Mouse (Mus musculus): Measurements from ENCODE around the gene Cebpg. TPM values are rescaled to one million over a fixed set of nuclear protein-coding genes. Genes with fewer than 3 reads are reported as not detected.
A peak's percentile ranks its signal among the peaks of the same experiment; 100 is the strongest.

Gene Cebpg
- polyA plus RNA-seq, 1 experiment, result 30.8 TPM

- no peak overlapping the region for H3K4me3 ChIP-seq (ENCODE audit: control insufficient read depth, low read depth, low read length)
- no peak overlapping the region for H3K27ac ChIP-seq (ENCODE audit: control insufficient read depth, insufficient read depth, low read depth, low read length)
- no peak for TF ChIP-seq CTCF (IDR thresholded peaks at IDR 0.05; ENCODE audit: control insufficient read depth, insufficient read depth, insufficient replicate concordance, low read depth, low read length)
- TF ChIP-seq POLR2A (IDR thresholded peaks at IDR 0.05; ENCODE audit: control insufficient read depth, low read depth, low read length), result no peak
- H3K36me3 ChIP-seq (ENCODE audit: control insufficient read depth, insufficient read depth, low read length), result no peaks in the 10 kb centered on the region
- H3K4me1 ChIP-seq (ENCODE audit: control insufficient read depth, insufficient read depth, low read length), result no peaks in the 10 kb centered on the region
- H3K27me3 ChIP-seq (ENCODE audit: control insufficient read depth, insufficient read depth, low read length), result no peaks in the 10 kb centered on the region
Measured at GRCm38 (mm10) chr7:35029648-35030047, 26.7 kb downstream of the Cebpg start.

DNA sequence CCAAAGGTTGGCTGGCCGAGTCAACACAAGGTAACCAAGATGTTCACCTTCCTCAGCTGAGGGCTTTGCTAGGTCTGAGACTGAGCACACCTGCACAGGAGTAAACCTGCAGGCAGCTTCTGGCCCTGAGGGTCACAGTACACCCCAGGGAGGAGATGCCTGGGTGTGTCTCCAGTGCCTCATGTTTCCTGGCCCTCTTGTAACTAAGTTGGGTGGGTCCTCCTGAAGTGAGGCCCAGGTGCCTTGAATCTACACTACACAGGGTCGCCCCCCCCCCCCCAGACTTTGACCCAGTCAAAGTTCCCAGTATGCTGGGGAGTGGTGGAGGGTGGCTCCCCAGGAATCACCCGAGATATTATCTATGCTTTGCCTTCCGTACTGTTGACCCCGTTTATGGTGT is 27.1 kb downstream of the Cebpg start:
- Histone ChIP-seq H3K36me3 (ENCODE audit: control insufficient read depth, insufficient read depth, low read length) (no peaks in the 10 kb centered on the region), H3K27me3 (ENCODE audit: control insufficient read depth, insufficient read depth, low read length) (no peaks in the 10 kb centered on the region), H3K4me1 (ENCODE audit: control insufficient read depth, insufficient read depth, low read length) (no peaks in the 10 kb centered on the region), H3K27ac (ENCODE audit: control insufficient read depth, insufficient read depth, low read depth, low read length) (no peak overlapping the region), H3K4me3 (ENCODE audit: control insufficient read depth, low read depth, low read length) (no peak overlapping the region)
- TF ChIP-seq CTCF (IDR thresholded peaks at IDR 0.05; ENCODE audit: control insufficient read depth, insufficient read depth, insufficient replicate concordance, low read depth, low read length), result no peak
- TF ChIP-seq POLR2A (IDR thresholded peaks at IDR 0.05; ENCODE audit: control insufficient read depth, low read depth, low read length), result no peak

DNA sequence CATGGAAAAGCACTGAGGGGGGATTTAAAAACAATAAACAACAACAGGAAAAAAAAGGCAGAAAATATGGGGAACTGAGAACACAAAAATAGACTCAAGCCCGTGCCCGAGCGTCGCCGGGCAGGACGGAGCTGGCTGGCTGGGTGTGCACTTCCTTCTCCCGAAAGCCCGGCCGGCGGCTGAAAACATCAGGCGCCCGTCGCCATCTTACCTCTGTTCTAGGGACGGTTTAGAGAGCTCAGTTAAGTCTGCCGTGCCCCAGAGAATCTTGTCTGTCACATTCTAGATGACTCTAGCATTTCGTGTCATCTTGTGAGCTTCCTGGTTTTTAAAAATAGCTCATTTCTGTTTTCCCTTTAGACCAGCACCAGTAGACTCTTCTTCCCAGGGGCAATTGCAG is 27.8 kb downstream of the Cebpg start:
- H3K27ac ChIP-seq (ENCODE audit: control insufficient read depth, insufficient read depth, low read depth, low read length), result no peak overlapping the region
- H3K36me3 ChIP-seq (ENCODE audit: control insufficient read depth, insufficient read depth, low read length), result no peaks in the 10 kb centered on the region
- no peaks in the 10 kb centered on the region for H3K4me1 ChIP-seq (ENCODE audit: control insufficient read depth, insufficient read depth, low read length)
- no peaks in the 10 kb centered on the region for H3K27me3 ChIP-seq (ENCODE audit: control insufficient read depth, insufficient read depth, low read length)
- no peak for TF ChIP-seq CTCF (IDR thresholded peaks at IDR 0.05; ENCODE audit: control insufficient read depth, insufficient read depth, insufficient replicate concordance, low read depth, low read length)
- TF ChIP-seq POLR2A (IDR thresholded peaks at IDR 0.05; ENCODE audit: control insufficient read depth, low read depth, low read length), result no peak
- H3K4me3 ChIP-seq (ENCODE audit: control insufficient read depth, low read depth, low read length), result no peak overlapping the region

- H3K4me1 ChIP-seq (ENCODE audit: control insufficient read depth, insufficient read depth, low read length), result no peaks in the 10 kb centered on the region
- H3K27ac ChIP-seq (ENCODE audit: control insufficient read depth, insufficient read depth, low read depth, low read length), result no peak overlapping the region
- TF ChIP-seq POLR2A (IDR thresholded peaks at IDR 0.05; ENCODE audit: control insufficient read depth, low read depth, low read length) (no peak), CTCF (IDR thresholded peaks at IDR 0.05; ENCODE audit: control insufficient read depth, insufficient read depth, insufficient replicate concordance, low read depth, low read length) (no peak)
- no peaks in the 10 kb centered on the region for H3K27me3 ChIP-seq (ENCODE audit: control insufficient read depth, insufficient read depth, low read length)
- no peaks in the 10 kb centered on the region for H3K36me3 ChIP-seq (ENCODE audit: control insufficient read depth, insufficient read depth, low read length)
- no peak overlapping the region for H3K4me3 ChIP-seq (ENCODE audit: control insufficient read depth, low read depth, low read length)
Measured at GRCm38 (mm10) chr7:35027801-35028420, 28.5 kb downstream of the Cebpg start.

DNA sequence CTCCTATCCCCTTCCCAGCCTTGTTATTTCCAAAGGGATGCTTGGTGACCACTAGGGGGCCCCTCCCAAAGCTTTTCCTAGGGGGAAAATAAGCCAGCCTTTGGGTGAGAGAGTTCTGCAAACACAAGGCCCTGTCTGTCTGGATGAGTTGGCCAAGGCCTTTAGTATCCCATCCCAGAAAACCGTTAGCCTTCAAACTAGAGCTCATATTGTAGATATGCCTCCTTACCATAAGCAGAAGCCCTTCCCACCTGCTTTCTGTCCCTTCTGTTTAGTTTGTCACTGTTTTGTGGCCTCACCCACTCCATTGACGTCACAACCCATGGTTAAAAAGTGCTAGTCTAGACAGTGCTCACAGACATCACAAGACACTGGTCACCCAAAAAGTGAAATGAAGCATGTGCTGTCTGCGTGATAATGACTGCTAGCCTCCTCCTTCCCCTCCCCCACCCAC is 29.5 kb downstream of the Cebpg start:
- Histone ChIP-seq H3K4me1 (ENCODE audit: control insufficient read depth, insufficient read depth, low read length) (no peaks in the 10 kb centered on the region; the same call in 1 of the 2 replicates), H3K4me3 (ENCODE audit: control insufficient read depth, low read depth, low read length) (no peak overlapping the region), H3K36me3 (ENCODE audit: control insufficient read depth, insufficient read depth, low read length) (no peaks in the 10 kb centered on the region), H3K27ac (ENCODE audit: control insufficient read depth, insufficient read depth, low read depth, low read length) (no peak overlapping the region), H3K27me3 (ENCODE audit: control insufficient read depth, insufficient read depth, low read length) (no peaks in the 10 kb centered on the region)
- TF ChIP-seq POLR2A (IDR thresholded peaks at IDR 0.05; ENCODE audit: control insufficient read depth, low read depth, low read length), result no peak
- TF ChIP-seq CTCF (IDR thresholded peaks at IDR 0.05; ENCODE audit: control insufficient read depth, insufficient read depth, insufficient replicate concordance, low read depth, low read length), result no peak

GRCm38 (mm10) chr7:35026276-35026630 is 30.1 kb downstream of the Cebpg start:
- H3K4me3 ChIP-seq (ENCODE audit: control insufficient read depth, low read depth, low read length), result no peak overlapping the region
- TF ChIP-seq POLR2A (IDR thresholded peaks at IDR 0.05; ENCODE audit: control insufficient read depth, low read depth, low read length) (no peak), CTCF (IDR thresholded peaks at IDR 0.05; ENCODE audit: control insufficient read depth, insufficient read depth, insufficient replicate concordance, low read depth, low read length) (no peak)
- no peaks in the 10 kb centered on the region; the same call in 1 of the 2 replicates for H3K4me1 ChIP-seq (ENCODE audit: control insufficient read depth, insufficient read depth, low read length)
- H3K27ac ChIP-seq (ENCODE audit: control insufficient read depth, insufficient read depth, low read depth, low read length), result no peak overlapping the region
- no peaks in the 10 kb centered on the region for H3K27me3 ChIP-seq (ENCODE audit: control insufficient read depth, insufficient read depth, low read length)
- H3K36me3 ChIP-seq (ENCODE audit: control insufficient read depth, insufficient read depth, low read length), result no peaks in the 10 kb centered on the region

- Histone ChIP-seq H3K27me3 (ENCODE audit: control insufficient read depth, insufficient read depth, low read length) (no peaks in the 10 kb centered on the region), H3K4me3 (ENCODE audit: control insufficient read depth, low read depth, low read length) (no peak overlapping the region), H3K36me3 (ENCODE audit: control insufficient read depth, insufficient read depth, low read length) (no peaks in the 10 kb centered on the region), H3K4me1 (ENCODE audit: control insufficient read depth, insufficient read depth, low read length) (no peaks in the 10 kb centered on the region; the same call in 1 of the 2 replicates), H3K27ac (ENCODE audit: control insufficient read depth, insufficient read depth, low read depth, low read length) (no peak overlapping the region)
- TF ChIP-seq POLR2A (IDR thresholded peaks at IDR 0.05; ENCODE audit: control insufficient read depth, low read depth, low read length) (no peak), CTCF (IDR thresholded peaks at IDR 0.05; ENCODE audit: control insufficient read depth, insufficient read depth, insufficient replicate concordance, low read depth, low read length) (peak; percentile 84; the same call in 1 of the 2 replicates)
Measured at GRCm38 (mm10) chr7:35025409-35026275, 30.7 kb downstream of the Cebpg start.

All from testis, adult 2 months (tissue).